Mouse (Mus musculus) lung, adult 2 months (tissue): Measurements from ENCODE around the gene Kif2c. TPM values are rescaled to one million over a fixed set of nuclear protein-coding genes. Genes with fewer than 3 reads are reported as not detected.

Source experiments
- DNase-seq: peaks from one replicate; pipeline ENCODE4 v3.0.0; 2022
- H3K4me1 ChIP-seq: fragments of 200-500 bp; 2 replicates; pipeline ENCODE4 v1.6.1; 2011; ENCODE audit warnings: low read length; ENCODE audit not compliant: control insufficient read depth, insufficient read depth
- H3K4me3 ChIP-seq: fragments of 200-500 bp; replicated peaks from 2 replicates; pipeline ENCODE3; 2011; ENCODE audit warnings: low read depth, mild to moderate bottlenecking, control low read depth, low read length; ENCODE audit errors: extremely low read depth
- CTCF ChIP-seq: fragments of 200-500 bp; IDR thresholded peaks from 2 replicates; pipeline ENCODE4 v1.5.1; 2011; ENCODE audit warnings: mild to moderate bottlenecking, low read length, control low read depth; ENCODE audit not compliant: insufficient read depth
- POLR2A ChIP-seq: fragments of 200-500 bp; IDR thresholded peaks from 2 replicates; pipeline ENCODE4 v1.6.1; 2011; ENCODE audit warnings: low read depth, mild to moderate bottlenecking, control low read depth, low read length, borderline replicate concordance; ENCODE audit errors: extremely low read depth
- WGBS: fragments of 180-500 bp; shearing (Covaris S2); methylation state at CpG from one replicate; pipeline ENCODE4 v1.1.7; 2018; 5-methylcytosine and 5-hydroxymethylcytosine counted together
- polyA plus RNA-seq: library from polyadenylated mRNA; depleted of rRNA; stranded (reverse); fragments of >200 nt; gene quantifications from 2 replicates; pipeline ENCODE4 v1.2.3, GENCODE M21; 2012

Kif2c gene
- polyA plus RNA-seq, 1 experiment: 0.86 TPM

GRCm38 (mm10) chr4:117143023-117143422 lies 39.4 kb downstream of the Kif2c start:
- Histone ChIP-seq H3K4me3 (no peak overlapping the region), H3K4me1 (no peaks in the 10 kb centered on the region; the same call in 1 of the 2 replicates)
- DNase-seq: no peak
- WGBS: 58% methylated on average over 7 of the region's 7 CpGs
- no peak for TF ChIP-seq POLR2A
- no peak for TF ChIP-seq CTCF

- TF ChIP-seq POLR2A (no peak), CTCF (no peak)
- H3K4me3 ChIP-seq: no peak overlapping the region
- 33% methylated on average over 4 of the region's 4 CpGs for WGBS
- H3K4me1 ChIP-seq: no peaks in the 10 kb centered on the region; the same call in 1 of the 2 replicates
- no peak for DNase-seq
These were observed 41.8 kb downstream of the Kif2c start for GRCm38 (mm10) chr4:117140613-117141012.

- WGBS: 0% methylated on average over 2 of the region's 2 CpGs
- H3K4me1 ChIP-seq: no peaks in the 10 kb centered on the region; the same call in 1 of the 2 replicates
These were observed 43.2 kb downstream of the Kif2c start for GRCm38 (mm10) chr4:117139217-117139612.

GRCm38 (mm10) chr4:117138295-117139216 lies 43.9 kb downstream of the Kif2c start:
- Histone ChIP-seq H3K4me3 (no peak overlapping the region), H3K4me1 (no peaks in the 10 kb centered on the region; the same call in 1 of the 2 replicates)
- TF ChIP-seq CTCF: no peak
- TF ChIP-seq POLR2A: no peak
- no peak for DNase-seq
- WGBS: 63% methylated on average over 16 of the region's 17 CpGs

More at GRCm38 (mm10) chr4:117139217-117139612, 43.2 kb downstream of the Kif2c start:
- H3K4me3 ChIP-seq: no peak overlapping the region
- TF ChIP-seq POLR2A (no peak), CTCF (peak; percentile 75)
- no peak for DNase-seq

- DNase-seq: peak; percentile 58
- TF ChIP-seq CTCF (no peak), POLR2A (no peak)
- WGBS: 29% methylated on average over 8 of the region's 8 CpGs
- Histone ChIP-seq H3K4me1 (peaks cover 5% of the 10 kb centered on the region), H3K4me3 (no peak overlapping the region)
These were observed 46.4 kb downstream of the Kif2c start for GRCm38 (mm10) chr4:117136034-117136433.

- 29% methylated on average over 2 of the region's 2 CpGs for WGBS
- DNase-seq: no peak
- no peak for TF ChIP-seq POLR2A
- Histone ChIP-seq H3K4me1 (peaks cover 5% of the 10 kb centered on the region), H3K4me3 (no peak overlapping the region)
These were observed 47.8 kb downstream of the Kif2c start for GRCm38 (mm10) chr4:117134601-117134995.

GRCm38 (mm10) chr4:117133817-117134600 lies 48.4 kb downstream of the Kif2c start, which contains the start of gene Plk3:
TSS of gene Plk3 (minus strand) at chr4:117133963.
- peak within 1 kb of the TSS; percentile 74 for H3K4me3 ChIP-seq
- peak; percentile 99 for DNase-seq
- WGBS: 2% methylated on average over 46 of the region's 48 CpGs
- peaks cover 5% of the 10 kb centered on the region for H3K4me1 ChIP-seq
- TF ChIP-seq CTCF (no peak), POLR2A (peak; percentile 78; the same call in 1 of the 2 replicates)

GRCm38 (mm10) chr4:117133366-117133796 lies 49.1 kb downstream of the Kif2c start:
- H3K4me3 ChIP-seq: peak overlapping the region; percentile 74
- no peak for DNase-seq
- H3K4me1 ChIP-seq: peaks cover 5% of the 10 kb centered on the region
- TF ChIP-seq POLR2A (no peak), CTCF (no peak)
- WGBS: 1% methylated on average over 42 of the region's 42 CpGs

GRCm38 (mm10) chr4:117132794-117133143 lies 49.7 kb downstream of the Kif2c start:
- no peak for DNase-seq
- 60% methylated on average over 11 of the region's 11 CpGs for WGBS
- TF ChIP-seq CTCF (no peak), POLR2A (no peak)
- H3K4me1 ChIP-seq: peaks cover 5% of the 10 kb centered on the region
- no peak overlapping the region for H3K4me3 ChIP-seq
